Mouse (Mus musculus) brain, embryonic 14.5 days (tissue): ENCODE data around the gene Tef.

Source experiments
- CTCF ChIP-seq: fragments of 200-500 bp; IDR thresholded peaks from 2 replicates; pipeline ENCODE4 v1.5.1; 2012; ENCODE audit warnings: inconsistent platforms, mild to moderate bottlenecking, moderate library complexity, borderline replicate concordance; ENCODE audit not compliant: insufficient read depth, insufficient read length; ENCODE audit errors: extremely low read depth
- POLR2A ChIP-seq: fragments of 200-500 bp; IDR thresholded peaks from 2 replicates; pipeline ENCODE4 v1.6.1; 2012; ENCODE audit warnings: mild to moderate bottlenecking, inconsistent platforms, borderline replicate concordance; ENCODE audit not compliant: poor library complexity, insufficient read depth, insufficient read length, severe bottlenecking; ENCODE audit errors: extremely low read depth

DNA sequence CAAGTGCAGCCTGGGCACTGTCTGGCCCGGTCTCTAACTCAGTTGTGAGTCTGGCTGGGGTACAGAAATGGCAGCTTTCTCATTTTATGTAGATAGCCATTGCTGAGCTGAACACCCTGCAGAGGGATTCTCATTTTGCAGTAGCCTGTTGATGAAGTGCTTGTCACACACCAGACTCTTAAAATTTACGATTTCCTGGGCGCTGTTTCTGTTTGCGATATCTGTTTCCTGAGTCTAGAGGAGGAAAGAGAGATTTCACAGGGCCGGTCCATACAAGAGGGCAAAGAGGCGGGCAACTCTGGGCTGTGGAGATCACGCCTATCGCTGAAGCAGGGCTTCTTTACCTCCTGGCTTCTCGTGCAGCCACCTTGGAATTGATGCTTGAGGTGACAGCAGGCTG is 36.6 kb upstream of the Tef start:
- TF ChIP-seq CTCF (no peak), POLR2A (no peak)
